Mouse (Mus musculus) kidney, embryonic 14.5 days (tissue): ENCODE data around the gene Rab40b. TPM values are rescaled to one million over a fixed set of nuclear protein-coding genes. Genes with fewer than 3 reads are reported as not detected.

Source experiments
- ATAC-seq: fragments of 200-750 bp; cut with Nextera tagmentation; 2 replicates; pipeline ENCODE4 v1.8.0; 2017; ENCODE audit warnings: moderate number of reproducible peaks, mild to moderate bottlenecking, moderate TSS enrichment, moderate library complexity; ENCODE audit not compliant: low FRiP score, low TSS enrichment
- H3K27ac ChIP-seq: fragments of 300-500 bp; sonication (generic); 2 replicates; pipeline ENCODE4 v1.5.1; 2014; ENCODE audit warnings: low read depth, mild to moderate bottlenecking, low read length, moderate library complexity, mixed read lengths
- H3K27me3 ChIP-seq: fragments of 300-500 bp; sonication (generic); 2 replicates; pipeline ENCODE4 v1.6.1; 2014; ENCODE audit warnings: mild to moderate bottlenecking, low read length; ENCODE audit not compliant: control insufficient read depth, insufficient read depth
- H3K36me3 ChIP-seq: fragments of 300-500 bp; sonication (generic); 2 replicates; pipeline ENCODE4 v1.6.1; 2014; ENCODE audit warnings: low read length, mixed read lengths; ENCODE audit not compliant: control insufficient read depth, insufficient read depth
- H3K4me1 ChIP-seq: fragments of 300-500 bp; sonication (generic); 2 replicates; pipeline ENCODE4 v1.6.1; 2014; ENCODE audit warnings: low read length, mixed read lengths; ENCODE audit not compliant: control insufficient read depth, insufficient read depth
- H3K4me2 ChIP-seq: fragments of 300-500 bp; sonication (generic); replicated peaks from 2 replicates; pipeline ENCODE4 v1.6.1; 2014; ENCODE audit warnings: low read depth, mild to moderate bottlenecking, low read length
- H3K4me3 ChIP-seq: fragments of 300-500 bp; sonication (generic); 2 replicates; pipeline ENCODE4 v1.5.1; 2014; ENCODE audit warnings: mild to moderate bottlenecking, low read length
- H3K9ac ChIP-seq: fragments of 300-500 bp; sonication (generic); 2 replicates; pipeline ENCODE4 v1.6.1; 2014; ENCODE audit warnings: low read depth, mild to moderate bottlenecking, low read length, moderate library complexity
- H3K9me3 ChIP-seq: fragments of 300-500 bp; sonication (generic); 2 replicates; pipeline ENCODE4 v1.6.1; 2016; ENCODE audit warnings: low read length; ENCODE audit not compliant: control insufficient read depth
- WGBS: fragments of 180-500 bp; shearing (Covaris S2); extraction: QIAGEN DNeasy Blood & Tissue Kit; methylation state at CpG from one replicate; pipeline ENCODE4 v1.1.7; 2014; 5-methylcytosine and 5-hydroxymethylcytosine counted together
- polyA plus RNA-seq: library from polyadenylated mRNA; unstranded; fragments of >200 nt; fragmentation: Nextera tagmentation; extraction: Ambion mirVana; gene quantifications from 2 replicates; pipeline ENCODE4 v1.2.1, GENCODE M21; 2014

Gene Rab40b
- polyA plus RNA-seq, 1 experiment from 2014 or later = 4.3 TPM

DNA sequence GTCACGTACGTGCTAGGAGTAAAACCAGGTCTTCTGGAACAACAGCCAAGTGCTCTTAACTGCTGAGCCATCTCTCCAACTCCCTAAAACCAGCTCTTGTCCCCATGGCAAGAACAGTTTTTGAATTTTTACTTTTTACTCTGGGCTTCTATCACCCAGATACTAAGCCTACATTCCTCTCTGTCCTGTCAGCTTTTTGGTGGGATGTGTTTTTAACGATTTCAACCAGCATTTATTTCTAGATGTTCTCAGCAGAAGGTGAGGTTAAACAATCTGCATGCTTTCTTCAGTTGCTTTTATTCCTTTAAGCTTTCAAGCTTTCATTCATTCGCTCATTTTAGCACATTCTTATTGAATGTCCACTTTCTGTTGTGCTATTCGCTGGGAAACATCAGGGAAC lies 29.9 kb upstream of the Rab40b start:
- Histone ChIP-seq H3K36me3 (no peaks in the 10 kb centered on the region), H3K4me1 (no peaks in the 10 kb centered on the region; the same call in 1 of the 2 replicates), H3K4me2 (no peak overlapping the region), H3K9me3 (no peaks in the 10 kb centered on the region), H3K9ac (no peak overlapping the region), H3K27ac (no peak overlapping the region), H3K4me3 (no peak overlapping the region), H3K27me3 (no peaks in the 10 kb centered on the region)
- no peak for ATAC-seq
- 88% methylated on average over 5 of the region's 5 CpGs for WGBS

DNA sequence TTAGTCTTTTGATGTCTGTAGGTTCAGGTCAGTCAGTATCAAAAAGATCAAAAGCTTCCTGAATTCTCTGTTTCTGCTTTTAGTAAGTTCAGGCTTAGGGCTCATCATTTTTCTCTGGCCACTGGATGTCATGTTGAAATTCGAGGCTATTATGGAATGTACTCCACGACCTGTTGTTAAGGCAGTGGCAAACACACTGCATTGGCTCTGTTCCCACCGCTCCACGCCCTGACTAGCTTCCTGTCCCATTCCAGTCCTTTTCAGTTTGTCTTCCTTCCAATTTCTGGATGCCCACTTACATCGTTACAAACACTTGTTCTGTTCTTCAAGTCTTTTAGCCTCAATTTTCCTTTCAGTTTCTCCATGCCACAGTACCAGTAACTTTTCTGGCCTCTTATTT lies 27.3 kb upstream of the Rab40b start:
- H3K9ac ChIP-seq = no peak overlapping the region
- WGBS = 61% methylated on average over 5 of the region's 5 CpGs
- H3K4me2 ChIP-seq = no peak overlapping the region
- H3K36me3 ChIP-seq = no peaks in the 10 kb centered on the region
- no peak overlapping the region for H3K27ac ChIP-seq
- H3K4me1 ChIP-seq = no peaks in the 10 kb centered on the region
- H3K27me3 ChIP-seq = no peaks in the 10 kb centered on the region
- H3K4me3 ChIP-seq = no peak overlapping the region
- no peaks in the 10 kb centered on the region for H3K9me3 ChIP-seq
- no peak for ATAC-seq

DNA sequence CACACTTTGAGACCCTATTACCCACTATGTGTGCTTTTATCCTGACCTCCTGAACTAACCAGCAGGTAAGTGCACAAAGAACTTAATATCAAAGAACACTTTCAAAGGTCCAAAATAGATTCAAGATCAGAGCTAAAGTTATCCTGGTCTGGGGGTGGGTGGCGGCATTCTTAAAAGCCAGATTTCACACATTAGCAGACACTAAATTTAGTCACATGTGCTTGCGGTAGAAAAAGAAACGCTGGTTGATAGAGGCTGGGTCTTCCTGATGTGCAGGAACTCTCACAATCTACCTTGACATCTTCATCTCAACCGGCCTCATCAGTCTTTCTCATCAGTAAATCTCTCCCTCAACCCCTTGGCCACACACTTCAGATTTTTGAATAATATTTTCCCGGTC lies 26.7 kb upstream of the Rab40b start:
- H3K9me3 ChIP-seq = no peaks in the 10 kb centered on the region
- 74% methylated on average over 5 of the region's 5 CpGs for WGBS
- H3K27me3 ChIP-seq = no peaks in the 10 kb centered on the region
- H3K4me2 ChIP-seq = no peak overlapping the region
- no peak overlapping the region for H3K9ac ChIP-seq
- no peak overlapping the region for H3K27ac ChIP-seq
- ATAC-seq = no peak
- no peak overlapping the region for H3K4me3 ChIP-seq
- H3K4me1 ChIP-seq = no peaks in the 10 kb centered on the region
- no peaks in the 10 kb centered on the region for H3K36me3 ChIP-seq

DNA sequence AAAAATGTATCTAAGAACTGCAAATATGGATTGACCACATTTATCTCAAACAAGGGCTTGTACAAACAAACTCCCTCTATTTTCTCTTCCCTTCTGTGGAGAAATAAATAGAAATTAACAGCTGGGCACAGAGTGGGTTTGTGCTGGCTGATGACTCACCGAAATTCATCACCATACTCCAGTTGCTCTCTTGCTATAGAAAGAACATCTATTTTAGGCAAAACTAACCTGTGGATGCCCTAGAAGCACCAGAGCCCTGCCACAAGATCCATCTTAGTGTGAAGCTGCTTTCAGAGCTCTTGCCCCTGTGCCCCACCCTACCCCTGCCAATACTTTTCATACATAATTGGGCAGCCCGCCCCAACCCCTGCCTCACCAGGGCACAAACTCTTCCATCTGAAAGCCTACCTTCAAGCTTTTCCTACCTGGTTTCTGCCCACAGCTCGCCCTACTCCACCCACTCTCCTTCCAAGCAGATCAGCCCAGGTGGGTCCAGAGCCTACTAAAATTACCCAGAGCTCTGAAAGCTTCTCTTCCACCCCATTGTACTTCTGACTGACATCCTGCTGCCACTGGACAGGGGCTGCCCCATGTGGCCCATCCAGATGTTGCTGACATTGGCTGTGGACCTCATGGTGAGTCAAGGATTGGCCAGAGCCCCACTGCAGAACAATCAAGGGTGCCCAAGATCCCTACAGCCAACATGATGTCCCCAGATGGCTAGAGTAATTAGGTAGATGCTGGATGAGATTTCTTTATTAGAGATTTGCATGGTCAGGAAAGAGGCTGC lies 19.5 kb upstream of the Rab40b start:
- no peak overlapping the region for H3K9ac ChIP-seq
- H3K4me2 ChIP-seq = no peak overlapping the region
- no peaks in the 10 kb centered on the region for H3K4me1 ChIP-seq
- no peak for ATAC-seq
- 78% methylated on average over 3 of the region's 3 CpGs for WGBS
- no peak overlapping the region for H3K4me3 ChIP-seq
- no peaks in the 10 kb centered on the region for H3K27me3 ChIP-seq
- H3K36me3 ChIP-seq = no peaks in the 10 kb centered on the region
- H3K27ac ChIP-seq = no peak overlapping the region
- no peaks in the 10 kb centered on the region for H3K9me3 ChIP-seq

GRCm38 (mm10) chr11:121392405-121392804 lies 4.4 kb upstream of the Rab40b start:
- H3K4me1 ChIP-seq = no peaks in the 10 kb centered on the region
- no peaks in the 10 kb centered on the region for H3K27me3 ChIP-seq
- no peak overlapping the region for H3K4me3 ChIP-seq
- H3K9ac ChIP-seq = no peak overlapping the region
- 86% methylated on average over 3 of the region's 3 CpGs for WGBS
- H3K4me2 ChIP-seq = no peak overlapping the region
- no peak for ATAC-seq
- no peaks in the 10 kb centered on the region for H3K9me3 ChIP-seq
- H3K27ac ChIP-seq = no peak overlapping the region
- no peaks in the 10 kb centered on the region for H3K36me3 ChIP-seq

GRCm38 (mm10) chr11:121390793-121391192 lies 2.7 kb upstream of the Rab40b start:
- Histone ChIP-seq H3K4me3 (no peak overlapping the region), H3K36me3 (no peaks in the 10 kb centered on the region), H3K9ac (no peak overlapping the region), H3K27ac (no peak overlapping the region), H3K4me1 (no peaks in the 10 kb centered on the region), H3K4me2 (no peak overlapping the region), H3K9me3 (no peaks in the 10 kb centered on the region), H3K27me3 (no peaks in the 10 kb centered on the region; the same call in 1 of the 2 replicates)
- WGBS = 69% methylated on average over 3 of the region's 3 CpGs
- no peak for ATAC-seq

- ATAC-seq = peak; percentile 8; the same call in 1 of the 2 replicates
- Histone ChIP-seq H3K27ac (no peak overlapping the region), H3K4me1 (no peaks in the 10 kb centered on the region), H3K27me3 (no peaks in the 10 kb centered on the region; the same call in 1 of the 2 replicates), H3K4me3 (no peak overlapping the region), H3K9me3 (no peaks in the 10 kb centered on the region), H3K4me2 (peak overlapping the region; percentile 93), H3K9ac (no peak overlapping the region), H3K36me3 (no peaks in the 10 kb centered on the region)
- 8% methylated on average over 6 of the region's 6 CpGs for WGBS
These were observed 499 bp upstream of the Rab40b start for GRCm38 (mm10) chr11:121388554-121388945.

DNA sequence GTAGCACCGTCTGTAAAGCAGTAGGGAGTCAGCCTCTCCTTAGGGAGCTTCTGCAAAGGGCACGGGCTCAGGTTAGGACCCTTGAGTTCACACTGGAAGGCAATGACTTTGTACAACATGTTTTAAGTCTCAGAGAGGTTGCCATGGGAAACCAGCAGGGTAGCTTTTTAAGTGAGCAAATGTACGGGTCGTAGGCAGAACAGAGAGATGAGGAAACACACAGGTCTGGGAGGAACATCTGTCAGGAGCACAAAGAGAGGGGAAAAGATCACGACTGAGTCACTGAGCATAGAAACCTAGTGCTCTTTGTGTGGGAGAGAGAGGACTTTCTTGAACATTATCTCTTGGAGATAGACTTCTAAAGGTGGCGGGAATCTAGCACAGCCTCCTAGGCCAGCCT lies 7.8 kb downstream of the Rab40b start:
- no peak overlapping the region for H3K9ac ChIP-seq
- no peaks in the 10 kb centered on the region for H3K4me1 ChIP-seq
- no peak overlapping the region for H3K4me3 ChIP-seq
- H3K4me2 ChIP-seq = no peak overlapping the region
- H3K9me3 ChIP-seq = no peaks in the 10 kb centered on the region
- WGBS = 61% methylated on average over 6 of the region's 6 CpGs
- ATAC-seq = no peak
- H3K27ac ChIP-seq = no peak overlapping the region
- H3K27me3 ChIP-seq = no peaks in the 10 kb centered on the region
- H3K36me3 ChIP-seq = no peaks in the 10 kb centered on the region

DNA sequence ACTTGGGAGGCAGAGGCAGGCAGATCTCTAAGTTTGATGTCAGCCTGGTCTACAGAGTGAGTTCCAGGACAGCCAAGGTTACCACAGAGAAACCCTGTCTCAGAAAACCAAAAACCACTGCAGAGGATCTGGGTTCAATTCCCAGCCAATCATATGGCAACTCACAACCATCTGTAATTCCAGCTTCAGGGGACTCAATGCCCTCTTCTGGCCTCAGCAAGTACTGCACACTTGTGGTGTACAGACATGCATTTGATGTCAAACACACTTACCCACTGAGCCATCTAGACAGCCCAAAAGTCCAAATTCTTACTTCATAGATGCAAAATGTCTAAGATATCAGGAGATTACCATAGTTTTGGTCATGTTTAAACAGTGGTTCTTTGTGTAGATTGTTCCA lies 9.4 kb downstream of the Rab40b start:
- H3K4me1 ChIP-seq = no peaks in the 10 kb centered on the region
- no peaks in the 10 kb centered on the region for H3K9me3 ChIP-seq
- H3K9ac ChIP-seq = no peak overlapping the region
- ATAC-seq = no peak
- no peak overlapping the region for H3K4me2 ChIP-seq
- no peak overlapping the region for H3K4me3 ChIP-seq
- no peaks in the 10 kb centered on the region for H3K36me3 ChIP-seq
- no peak overlapping the region for H3K27ac ChIP-seq
- H3K27me3 ChIP-seq = no peaks in the 10 kb centered on the region
